Mouse (Mus musculus) left cerebral cortex, postnatal 36 days (tissue): Measurements from ENCODE around the gene Hectd4. TPM values are rescaled to one million over a fixed set of nuclear protein-coding genes. Genes with fewer than 3 reads are reported as not detected.
A peak's percentile ranks its signal among the peaks of the same experiment; 100 is the strongest.

Experiments used
- DNase-seq, 2 experiments: peaks; one replicate each; pipeline ENCODE4 v3.0.0; 2021 to 2022; ENCODE audit warnings: low spot score in 2 of 2, mixed read lengths in 1 of 2
- intact Hi-C: fragments of 180-260 bp; cut with DNase I; formaldehyde crosslinking; loops from one replicate; pipeline ENCODE4 v1.15.1; 2025
- total RNA-seq, 2 experiments: library from RNA; stranded (reverse); gene quantifications; 2 replicates each; pipeline ENCODE4 v1.2.3; 2021

Hectd4 gene
- total RNA-seq, 2 experiments from 2014 or later, result 180 to 207 TPM

- DNase-seq, result no peak
- intact Hi-C loops, result no loop called here
Observed at GRCm38 (mm10) chr5:121383857-121384756, 164.1 kb downstream of the Hectd4 start.

- peak in 1 of 2 experiments; percentile 65 for DNase-seq
- intact Hi-C loops, result loop anchor here (5.0 kb wide), 1 partner anchor 168 kb away; no protein-coding TSS in a partner anchor
Observed at GRCm38 (mm10) chr5:121384757-121385460, 164.9 kb downstream of the Hectd4 start.

- intact Hi-C loops, result loop anchor here (5.0 kb wide), 1 partner anchor 168 kb away; no protein-coding TSS in a partner anchor
- peak; percentile 94 to 95 for DNase-seq
Observed at GRCm38 (mm10) chr5:121385461-121386119, 165.6 kb downstream of the Hectd4 start, which contains the start of gene Trafd1. Trafd1 (minus strand) TSS chr5:121385632.

GRCm38 (mm10) chr5:121386120-121386909 is 166.3 kb downstream of the Hectd4 start:
- DNase-seq, result peak; percentile 35 to 47
- intact Hi-C loops, result loop anchor here (5.0 kb wide), 1 partner anchor 169 kb away; no protein-coding TSS in a partner anchor

- intact Hi-C loops, result loop anchor here (5.0 kb wide), 1 partner anchor 170 kb away; no protein-coding TSS in a partner anchor
- no peak for DNase-seq
Observed at GRCm38 (mm10) chr5:121387126-121387525, 167.1 kb downstream of the Hectd4 start.

GRCm38 (mm10) chr5:121389106-121389505 is 169.1 kb downstream of the Hectd4 start:
- intact Hi-C loops, result loop anchor here (5.0 kb wide), 1 partner anchor 172 kb away; no protein-coding TSS in a partner anchor
- no peak for DNase-seq

- intact Hi-C loops, result loop anchor here (5.0 kb wide), 1 partner anchor 172 kb away; no protein-coding TSS in a partner anchor
- DNase-seq, result no peak
Observed at GRCm38 (mm10) chr5:121389691-121390090, 169.7 kb downstream of the Hectd4 start.

- intact Hi-C loops, result no loop called here
- no peak for DNase-seq
Observed at GRCm38 (mm10) chr5:121392667-121393380, 172.8 kb downstream of the Hectd4 start.

GRCm38 (mm10) chr5:121393402-121393801 is 173.4 kb downstream of the Hectd4 start:
- no peak for DNase-seq
- intact Hi-C loops, result no loop called here

GRCm38 (mm10) chr5:121395621-121396020 is 175.6 kb downstream of the Hectd4 start:
- no peak for DNase-seq
- intact Hi-C loops, result no loop called here

- intact Hi-C loops, result no loop called here
- peak; percentile 91 to 92 for DNase-seq
Observed at GRCm38 (mm10) chr5:121397187-121398145, 177.4 kb downstream of the Hectd4 start, which contains the start of gene Naa25. Naa25 (plus strand) TSS chr5:121397936.

- DNase-seq, result no peak
- intact Hi-C loops, result no loop called here
Observed at GRCm38 (mm10) chr5:121398146-121398964, 178.3 kb downstream of the Hectd4 start.

- intact Hi-C loops, result no loop called here
- DNase-seq, result no peak
Observed at GRCm38 (mm10) chr5:121398965-121399462, 179.0 kb downstream of the Hectd4 start.

GRCm38 (mm10) chr5:121399540-121399939 is 179.5 kb downstream of the Hectd4 start:
- intact Hi-C loops, result no loop called here
- DNase-seq, result no peak

GRCm38 (mm10) chr5:121400064-121400463 is 180.0 kb downstream of the Hectd4 start:
- no peak for DNase-seq
- intact Hi-C loops, result no loop called here

- intact Hi-C loops, result no loop called here
- DNase-seq, result no peak
Observed at GRCm38 (mm10) chr5:121400849-121401248, 180.8 kb downstream of the Hectd4 start.
